Mouse (Mus musculus) embryonic facial prominence, embryonic 10.5 days (tissue): Measurements from ENCODE around the gene Capzb. TPM values are rescaled to one million over a fixed set of nuclear protein-coding genes. Genes with fewer than 3 reads are reported as not detected.
A peak's percentile ranks its signal among the peaks of the same experiment; 100 is the strongest.

Experiments used
- microRNA-seq: library from miRNA; unstranded; fragments of <30 nt; microRNA quantifications from one replicate; pipeline ENCODE4, GENCODE M21; 2017
- polyA plus RNA-seq: library from polyadenylated mRNA; unstranded; fragments of >200 nt; fragmentation: Nextera tagmentation; extraction: Ambion mirVana; gene quantifications from 2 replicates; pipeline ENCODE4 v1.2.1, GENCODE M21; 2016

Capzb gene
- polyA plus RNA-seq, 1 experiment from 2014 or later = 409 TPM

Small RNAs within 50 kb of the gene (microRNA-seq; reads per million reads assigned to microRNA genes)
- gene Gm24245 (8.8 reads per million, percentile 20 among the genes with 10 or more reads in this experiment), gene Gm25732 (1.2 reads per million)

Other genes with a start within 250 kb of the Capzb start
- not detected in 2 replicates for gene Rnf186, start 225.8 kb upstream of the Capzb start, polyA plus RNA-seq
- 1.1 and 1.6 TPM in 2 replicates for gene Tmco4, start 220.0 kb upstream of the Capzb start, polyA plus RNA-seq
- gene Htr6, start 117.3 kb upstream of the Capzb start, polyA plus RNA-seq = 0.23 and 0.26 TPM in 2 replicates
- gene Nbl1, start 99.9 kb upstream of the Capzb start, polyA plus RNA-seq = 51.7 and 80.8 TPM in 2 replicates
- gene Minos1, start 61.8 kb upstream of the Capzb start, polyA plus RNA-seq = 431 and 444 TPM in 2 replicates
- gene Pqlc2, start 117.8 kb downstream of the Capzb start, polyA plus RNA-seq = 17.5 and 17.7 TPM in 2 replicates
- 141 and 158 TPM in 2 replicates for gene Akr7a5, start 117.8 kb downstream of the Capzb start, polyA plus RNA-seq
- gene Mrto4, start 159.7 kb downstream of the Capzb start, polyA plus RNA-seq = 180 and 187 TPM in 2 replicates
- 30.3 and 33.1 TPM in 2 replicates for gene Emc1, start 159.7 kb downstream of the Capzb start, polyA plus RNA-seq
- gene Ubr4, start 159.7 kb downstream of the Capzb start, polyA plus RNA-seq = 60.5 and 64.9 TPM in 2 replicates